Mouse (Mus musculus) E14TG2a.4 (cell line): ENCODE measurements around the gene Diras2.

Source experiments
- H3K27me3 ChIP-seq: 2 replicates; pipeline ENCODE4 v1.6.1; 2014; ENCODE audit warnings: low read length, control low read depth; ENCODE audit not compliant: insufficient read depth
- H3K36me3 ChIP-seq: 2 replicates; pipeline ENCODE4 v1.6.1; 2014; ENCODE audit warnings: low read length, control low read depth; ENCODE audit not compliant: insufficient read depth
- H3K4me1 ChIP-seq: replicated peaks from 2 replicates; pipeline ENCODE4 v1.6.1; 2014; ENCODE audit warnings: low read depth, low read length, control low read depth
- H3K4me3 ChIP-seq: replicated peaks from 2 replicates; pipeline ENCODE4 v1.5.1; 2014; ENCODE audit warnings: mild to moderate bottlenecking, low read length
- H3K9me3 ChIP-seq: 2 replicates; pipeline ENCODE4 v1.6.1; 2014; ENCODE audit warnings: low read length, control low read depth
- CTCF ChIP-seq: conservative IDR thresholded peaks from 2 replicates; pipeline ENCODE4 v1.5.1; 2014; ENCODE audit warnings: low read length
- NANOG ChIP-seq: IDR thresholded peaks from 2 replicates; pipeline ENCODE4 v1.6.1; 2014; ENCODE audit warnings: borderline replicate concordance, low read length, mixed read lengths
- POU5F1 ChIP-seq: IDR thresholded peaks from 2 replicates; pipeline ENCODE4 v1.6.1; 2014; ENCODE audit warnings: low read length, borderline replicate concordance

Diras2 gene

GRCm38 (mm10) chr13:52572451-52573446 is 41.7 kb upstream of the Diras2 start:
- Histone ChIP-seq H3K9me3 (no peaks in the 10 kb centered on the region), H3K36me3 (no peaks in the 10 kb centered on the region), H3K4me3 (0 out of 2 replicates have a peak overlapping the region, but pooled peaks have one; percentile 13), H3K4me1 (peaks cover 77% of the 10 kb centered on the region), H3K27me3 (no peaks in the 10 kb centered on the region; the same call in 1 of the 2 replicates)
- no peak for TF ChIP-seq NANOG
- TF ChIP-seq CTCF = no peak
- TF ChIP-seq POU5F1 = no peak

- peaks cover 75% of the 10 kb centered on the region for H3K4me1 ChIP-seq
- no peaks in the 10 kb centered on the region; the same call in 1 of the 2 replicates for H3K27me3 ChIP-seq
- no peaks in the 10 kb centered on the region for H3K36me3 ChIP-seq
- TF ChIP-seq POU5F1 = no peak
- TF ChIP-seq CTCF = no peak
- TF ChIP-seq NANOG = no peak
- H3K9me3 ChIP-seq = no peaks in the 10 kb centered on the region
- H3K4me3 ChIP-seq = no peak overlapping the region
These were observed 40.7 kb upstream of the Diras2 start for GRCm38 (mm10) chr13:52571591-52572384.

GRCm38 (mm10) chr13:52570276-52570675 is 39.2 kb upstream of the Diras2 start:
- no peaks in the 10 kb centered on the region for H3K36me3 ChIP-seq
- peaks cover 2% of the 10 kb centered on the region for H3K9me3 ChIP-seq
- TF ChIP-seq POU5F1 (no peak), NANOG (no peak)
- peaks cover 75% of the 10 kb centered on the region for H3K4me1 ChIP-seq
- H3K27me3 ChIP-seq = no peaks in the 10 kb centered on the region; the same call in 1 of the 2 replicates
- peak overlapping the region; percentile 43 for H3K4me3 ChIP-seq

- no peak for TF ChIP-seq NANOG
- TF ChIP-seq POU5F1 = no peak
- TF ChIP-seq CTCF = no peak
- no peak overlapping the region for H3K4me3 ChIP-seq
These were observed 38.2 kb upstream of the Diras2 start for GRCm38 (mm10) chr13:52569194-52569769.

GRCm38 (mm10) chr13:52566777-52567176 is 35.7 kb upstream of the Diras2 start:
- H3K27me3 ChIP-seq = no peaks in the 10 kb centered on the region; the same call in 1 of the 2 replicates
- no peak for TF ChIP-seq CTCF
- TF ChIP-seq NANOG = no peak
- no peak for TF ChIP-seq POU5F1
- peaks cover 7% of the 10 kb centered on the region for H3K9me3 ChIP-seq
- H3K36me3 ChIP-seq = no peaks in the 10 kb centered on the region
- H3K4me1 ChIP-seq = peaks cover 81% of the 10 kb centered on the region
- H3K4me3 ChIP-seq = no peak overlapping the region

More at GRCm38 (mm10) chr13:52569194-52569769, 38.2 kb upstream of the Diras2 start:
- peaks cover 7% of the 10 kb centered on the region for H3K9me3 ChIP-seq
- no peaks in the 10 kb centered on the region for H3K36me3 ChIP-seq
- no peaks in the 10 kb centered on the region; the same call in 1 of the 2 replicates for H3K27me3 ChIP-seq
- H3K4me1 ChIP-seq = peaks cover 81% of the 10 kb centered on the region

- Histone ChIP-seq H3K9me3 (peaks cover 7% of the 10 kb centered on the region), H3K36me3 (no peaks in the 10 kb centered on the region), H3K27me3 (no peaks in the 10 kb centered on the region; the same call in 1 of the 2 replicates), H3K4me3 (no peak overlapping the region), H3K4me1 (peaks cover 81% of the 10 kb centered on the region)
- TF ChIP-seq POU5F1 (no peak), CTCF (no peak), NANOG (no peak)
These were observed 35.2 kb upstream of the Diras2 start for GRCm38 (mm10) chr13:52566188-52566760.

- TF ChIP-seq CTCF (no peak; the same call in 1 of the 2 replicates), POU5F1 (no peak), NANOG (no peak)
- H3K36me3 ChIP-seq = no peaks in the 10 kb centered on the region
- no peak overlapping the region for H3K4me3 ChIP-seq
- H3K9me3 ChIP-seq = peaks cover 7% of the 10 kb centered on the region
- H3K4me1 ChIP-seq = peaks cover 85% of the 10 kb centered on the region
- no peaks in the 10 kb centered on the region; the same call in 1 of the 2 replicates for H3K27me3 ChIP-seq
These were observed 34.1 kb upstream of the Diras2 start for GRCm38 (mm10) chr13:52565103-52565739.
